Mouse (Mus musculus) embryonic facial prominence, embryonic 10.5 days (tissue): ENCODE measurements around the gene Klhl24. TPM values are rescaled to one million over a fixed set of nuclear protein-coding genes. Genes with fewer than 3 reads are reported as not detected.
A peak's percentile ranks its signal among the peaks of the same experiment; 100 is the strongest.

Source experiments
- DNase-seq: peaks from one replicate; pipeline ENCODE4 v3.0.0-alpha.2; 2017; ENCODE audit warnings: low spot score
- H3K27ac ChIP-seq: fragments of 300-500 bp; sonication (generic); replicated peaks from 2 replicates; pipeline ENCODE4 v1.5.1; 2016; ENCODE audit warnings: mild to moderate bottlenecking
- H3K27me3 ChIP-seq: fragments of 300-500 bp; sonication (generic); replicated peaks from 2 replicates; pipeline ENCODE4 v1.6.1; 2016; ENCODE audit warnings: low read depth, mild to moderate bottlenecking; ENCODE audit not compliant: poor library complexity, severe bottlenecking
- H3K36me3 ChIP-seq: fragments of 300-500 bp; sonication (generic); replicated peaks from 2 replicates; pipeline ENCODE4 v1.6.1; 2016; ENCODE audit warnings: mild to moderate bottlenecking, moderate library complexity
- H3K4me1 ChIP-seq: fragments of 300-500 bp; sonication (generic); 2 replicates; pipeline ENCODE4 v1.6.1; 2016
- H3K4me3 ChIP-seq: fragments of 300-500 bp; sonication (generic); 2 replicates; pipeline ENCODE4 v1.5.1; 2016; ENCODE audit warnings: mild to moderate bottlenecking, moderate library complexity
- H3K9me3 ChIP-seq: fragments of 300-500 bp; sonication (generic); 2 replicates; pipeline ENCODE4 v1.6.1; 2016; ENCODE audit warnings: mild to moderate bottlenecking
- WGBS: fragments of 180-500 bp; shearing (Covaris S2); methylation state at CpG from one replicate; pipeline ENCODE4 v1.1.7; 2016; 5-methylcytosine and 5-hydroxymethylcytosine counted together
- polyA plus RNA-seq: library from polyadenylated mRNA; unstranded; fragments of >200 nt; fragmentation: Nextera tagmentation; extraction: Ambion mirVana; gene quantifications from 2 replicates; pipeline ENCODE4 v1.2.1, GENCODE M21; 2016

Klhl24 gene
- 25.9 and 27.7 TPM in 2 replicates for polyA plus RNA-seq

GRCm38 (mm10) chr16:20097069-20097710 is at the start of gene Klhl24:
Gene Klhl24 (plus strand): TSS chr16:20097542.
- Histone ChIP-seq H3K4me1 (0 out of 2 replicates have a peak, but pooled peaks cover 3% of the 10 kb centered on the region), H3K27me3 (no peaks in the 10 kb centered on the region), H3K4me3 (peak within 1 kb of the TSS; percentile 97), H3K36me3 (peaks cover 10% of the 10 kb centered on the region), H3K9me3 (no peaks in the 10 kb centered on the region), H3K27ac (peak within 1 kb of the TSS; percentile 99)
- WGBS = 2% methylated on average over 29 of the region's 29 CpGs
- peak; percentile 94 for DNase-seq

GRCm38 (mm10) chr16:20052655-20053054 is 44.7 kb upstream of the Klhl24 start:
- Histone ChIP-seq H3K36me3 (no peaks in the 10 kb centered on the region), H3K4me3 (no peak overlapping the region), H3K27me3 (no peaks in the 10 kb centered on the region), H3K4me1 (no peaks in the 10 kb centered on the region), H3K27ac (no peak overlapping the region), H3K9me3 (no peaks in the 10 kb centered on the region)
- WGBS = 87% methylated on average over 3 of the region's 3 CpGs
- no peak for DNase-seq

- H3K4me1 ChIP-seq = peaks cover 4% of the 10 kb centered on the region
Observed at GRCm38 (mm10) chr16:20072770-20073169, 24.6 kb upstream of the Klhl24 start.

GRCm38 (mm10) chr16:20076675-20077074 is 20.7 kb upstream of the Klhl24 start:
- H3K27ac ChIP-seq = no peak overlapping the region
- 74% methylated on average over 1 of the region's 1 CpGs for WGBS
- no peaks in the 10 kb centered on the region for H3K9me3 ChIP-seq
- no peaks in the 10 kb centered on the region for H3K36me3 ChIP-seq
- H3K4me1 ChIP-seq = peaks cover 4% of the 10 kb centered on the region
- H3K27me3 ChIP-seq = no peaks in the 10 kb centered on the region
- no peak for DNase-seq
- no peak overlapping the region for H3K4me3 ChIP-seq

More at GRCm38 (mm10) chr16:20072770-20073169, 24.6 kb upstream of the Klhl24 start:
- Histone ChIP-seq H3K27ac (no peak overlapping the region), H3K4me3 (no peak overlapping the region), H3K36me3 (no peaks in the 10 kb centered on the region), H3K27me3 (no peaks in the 10 kb centered on the region), H3K9me3 (no peaks in the 10 kb centered on the region)
- DNase-seq = peak; percentile 34
- WGBS = 48% methylated on average over 1 of the region's 1 CpGs

- Histone ChIP-seq H3K36me3 (no peaks in the 10 kb centered on the region), H3K4me1 (no peaks in the 10 kb centered on the region), H3K27me3 (no peaks in the 10 kb centered on the region), H3K9me3 (no peaks in the 10 kb centered on the region), H3K4me3 (no peak overlapping the region), H3K27ac (no peak overlapping the region)
- 89% methylated on average over 3 of the region's 3 CpGs for WGBS
- DNase-seq = no peak
Observed at GRCm38 (mm10) chr16:20080271-20080670, 17.1 kb upstream of the Klhl24 start.

GRCm38 (mm10) chr16:20084623-20085022 is 12.7 kb upstream of the Klhl24 start:
- H3K9me3 ChIP-seq = no peaks in the 10 kb centered on the region
- DNase-seq = no peak
- no peak overlapping the region for H3K27ac ChIP-seq
- no peaks in the 10 kb centered on the region for H3K4me1 ChIP-seq
- WGBS = 89% methylated on average over 1 of the region's 1 CpGs
- H3K36me3 ChIP-seq = no peaks in the 10 kb centered on the region
- no peak overlapping the region for H3K4me3 ChIP-seq
- H3K27me3 ChIP-seq = no peaks in the 10 kb centered on the region

- Histone ChIP-seq H3K36me3 (no peaks in the 10 kb centered on the region), H3K9me3 (no peaks in the 10 kb centered on the region), H3K27me3 (no peaks in the 10 kb centered on the region), H3K4me1 (no peaks in the 10 kb centered on the region), H3K4me3 (no peak overlapping the region), H3K27ac (no peak overlapping the region)
- 92% methylated on average over 5 of the region's 5 CpGs for WGBS
- no peak for DNase-seq
Observed at GRCm38 (mm10) chr16:20085250-20085905, 12.0 kb upstream of the Klhl24 start.

GRCm38 (mm10) chr16:20086976-20087375 is 10.4 kb upstream of the Klhl24 start:
- 0 out of 2 replicates have a peak, but pooled peaks cover 5% of the 10 kb centered on the region for H3K4me1 ChIP-seq
- WGBS = 82% methylated on average over 5 of the region's 5 CpGs
- no peak for DNase-seq
- no peaks in the 10 kb centered on the region for H3K36me3 ChIP-seq
- no peak overlapping the region for H3K27ac ChIP-seq
- no peak overlapping the region for H3K4me3 ChIP-seq
- no peaks in the 10 kb centered on the region for H3K27me3 ChIP-seq
- no peaks in the 10 kb centered on the region for H3K9me3 ChIP-seq

- no peaks in the 10 kb centered on the region for H3K27me3 ChIP-seq
- DNase-seq = no peak
- H3K4me3 ChIP-seq = no peak overlapping the region
- H3K27ac ChIP-seq = no peak overlapping the region
- 88% methylated on average over 3 of the region's 3 CpGs for WGBS
- no peaks in the 10 kb centered on the region for H3K36me3 ChIP-seq
- 0 out of 2 replicates have a peak, but pooled peaks cover 5% of the 10 kb centered on the region for H3K4me1 ChIP-seq
- no peaks in the 10 kb centered on the region for H3K9me3 ChIP-seq
Observed at GRCm38 (mm10) chr16:20089636-20090035, 7.7 kb upstream of the Klhl24 start.

GRCm38 (mm10) chr16:20090921-20091575 is 6.3 kb upstream of the Klhl24 start:
- H3K27me3 ChIP-seq = no peaks in the 10 kb centered on the region
- 39% methylated on average over 5 of the region's 5 CpGs for WGBS
- H3K4me3 ChIP-seq = no peak overlapping the region
- no peak for DNase-seq
- no peaks in the 10 kb centered on the region for H3K36me3 ChIP-seq
- no peak overlapping the region for H3K27ac ChIP-seq
- 0 out of 2 replicates have a peak, but pooled peaks cover 5% of the 10 kb centered on the region for H3K4me1 ChIP-seq
- H3K9me3 ChIP-seq = no peaks in the 10 kb centered on the region

GRCm38 (mm10) chr16:20095966-20096365 is 1.4 kb upstream of the Klhl24 start:
- H3K36me3 ChIP-seq = 0 out of 2 replicates have a peak, but pooled peaks cover 5% of the 10 kb centered on the region
- H3K27ac ChIP-seq = no peak overlapping the region
- no peak for DNase-seq
- H3K9me3 ChIP-seq = no peaks in the 10 kb centered on the region
- H3K4me3 ChIP-seq = no peak overlapping the region
- H3K27me3 ChIP-seq = no peaks in the 10 kb centered on the region
- 83% methylated on average over 2 of the region's 2 CpGs for WGBS
- H3K4me1 ChIP-seq = 0 out of 2 replicates have a peak, but pooled peaks cover 5% of the 10 kb centered on the region

- H3K27me3 ChIP-seq = no peaks in the 10 kb centered on the region
- H3K27ac ChIP-seq = peak overlapping the region; percentile 99
- H3K4me3 ChIP-seq = peak overlapping the region; percentile 97
- H3K4me1 ChIP-seq = 0 out of 2 replicates have a peak, but pooled peaks cover 3% of the 10 kb centered on the region
- H3K9me3 ChIP-seq = no peaks in the 10 kb centered on the region; the same call in 1 of the 2 replicates
- under 1% methylated on average over 61 of the region's 61 CpGs for WGBS
- H3K36me3 ChIP-seq = peaks cover 16% of the 10 kb centered on the region
- DNase-seq = peak; percentile 98
Observed at GRCm38 (mm10) chr16:20097711-20098374, 501 bp downstream of the Klhl24 start.
